Mouse (Mus musculus): Measurements from ENCODE around the gene 2210016F16Rik. TPM values are rescaled to one million over a fixed set of nuclear protein-coding genes. Genes with fewer than 3 reads are reported as not detected.
"Not testable (repeated sequence)": the region's sequence is repeated elsewhere in the genome, so short reads cannot be mapped to it uniquely, and the experiment has no call there.

Gene 2210016F16Rik
- total RNA-seq, 2 experiments from 2014 or later: 7.8 to 8.0 TPM

GRCm38 (mm10) chr13:58384371-58384770 is 654 bp downstream of the 2210016F16Rik start:
- no peak for DNase-seq (ENCODE audit: low spot score in 2 of 2)

GRCm38 (mm10) chr13:58373153-58373470 is 11.9 kb downstream of the 2210016F16Rik start:
- no peak for DNase-seq (ENCODE audit: low spot score in 2 of 2)

- DNase-seq (ENCODE audit: low spot score in 2 of 2): no peak
Measured at GRCm38 (mm10) chr13:58372278-58373152, 12.5 kb downstream of the 2210016F16Rik start.

GRCm38 (mm10) chr13:58368835-58369234 is 16.2 kb downstream of the 2210016F16Rik start:
- no peak for DNase-seq (ENCODE audit: low spot score in 2 of 2)

GRCm38 (mm10) chr13:58367641-58368040 is 17.4 kb downstream of the 2210016F16Rik start:
- no peak for DNase-seq (ENCODE audit: low spot score in 2 of 2)

GRCm38 (mm10) chr13:58366373-58366772 is 18.7 kb downstream of the 2210016F16Rik start:
- no peak for DNase-seq (ENCODE audit: low spot score in 2 of 2)

GRCm38 (mm10) chr13:58365179-58365578 is 19.8 kb downstream of the 2210016F16Rik start:
- not testable (repeated sequence) for DNase-seq (ENCODE audit: low spot score in 2 of 2)

GRCm38 (mm10) chr13:58364353-58365175 is 20.5 kb downstream of the 2210016F16Rik start:
- DNase-seq (ENCODE audit: low spot score in 2 of 2): no peak

- DNase-seq (ENCODE audit: low spot score in 2 of 2): no peak
Measured at GRCm38 (mm10) chr13:58359304-58359653, 25.7 kb downstream of the 2210016F16Rik start.

- DNase-seq (ENCODE audit: low spot score in 2 of 2): peak; percentile 57 to 58
Measured at GRCm38 (mm10) chr13:58358629-58359303, 26.3 kb downstream of the 2210016F16Rik start, which contains the start of gene Kif27. Gene Kif27 (minus strand): TSS chr13:58359122.

GRCm38 (mm10) chr13:58352996-58353395 is 32.0 kb downstream of the 2210016F16Rik start:
- no peak for DNase-seq (ENCODE audit: low spot score in 2 of 2)

GRCm38 (mm10) chr13:58350606-58351005 is 34.4 kb downstream of the 2210016F16Rik start:
- no peak for DNase-seq (ENCODE audit: low spot score in 2 of 2)

- DNase-seq (ENCODE audit: low spot score in 2 of 2): peak; percentile 20 to 31
Measured at GRCm38 (mm10) chr13:58344505-58344904, 40.5 kb downstream of the 2210016F16Rik start.

GRCm38 (mm10) chr13:58337456-58337855 is 47.6 kb downstream of the 2210016F16Rik start:
- DNase-seq (ENCODE audit: low spot score in 2 of 2): no peak

- DNase-seq (ENCODE audit: low spot score in 2 of 2): no peak
Measured at GRCm38 (mm10) chr13:58334116-58334515, 50.9 kb downstream of the 2210016F16Rik start.

Small RNAs within 50 kb of the gene (microRNA-seq; reads per million reads assigned to microRNA genes)
- gene Mir7-1: 38.9 to 41.3 reads per million in 2 experiments

Other genes starting within 250 kb of the 2210016F16Rik start
- 10 to 100 TPM; 29.6 to 33.2 TPM for gene Idnk, start 227.6 kb downstream of the 2210016F16Rik start, total RNA-seq (2021)
- gene Ubqln1, start 169.6 kb downstream of the 2210016F16Rik start, total RNA-seq (2021): 100 to 1,000 TPM; 155 to 162 TPM
- gene Gkap1, start 109.5 kb downstream of the 2210016F16Rik start, total RNA-seq (2021): 10 to 100 TPM; 17.4 to 18.2 TPM
- 1 to 10 TPM; 3.6 to 3.8 TPM for gene Kif27, start 26.1 kb downstream of the 2210016F16Rik start, total RNA-seq (2021)
- gene Rmi1, start 17.0 kb upstream of the 2210016F16Rik start, total RNA-seq (2021): 10 to 100 TPM; 12.8 to 15.5 TPM
- gene Hnrnpk, start 18.1 kb upstream of the 2210016F16Rik start, total RNA-seq (2021): 100 to 1,000 TPM; 599 to 626 TPM
- not detected for gene Slc28a3, start 225.7 kb upstream of the 2210016F16Rik start, total RNA-seq (2021)

Data from left cerebral cortex, adult 18-20 months (tissue).